Mouse (Mus musculus): Measurements from ENCODE around the gene G6pc2.

DNA sequence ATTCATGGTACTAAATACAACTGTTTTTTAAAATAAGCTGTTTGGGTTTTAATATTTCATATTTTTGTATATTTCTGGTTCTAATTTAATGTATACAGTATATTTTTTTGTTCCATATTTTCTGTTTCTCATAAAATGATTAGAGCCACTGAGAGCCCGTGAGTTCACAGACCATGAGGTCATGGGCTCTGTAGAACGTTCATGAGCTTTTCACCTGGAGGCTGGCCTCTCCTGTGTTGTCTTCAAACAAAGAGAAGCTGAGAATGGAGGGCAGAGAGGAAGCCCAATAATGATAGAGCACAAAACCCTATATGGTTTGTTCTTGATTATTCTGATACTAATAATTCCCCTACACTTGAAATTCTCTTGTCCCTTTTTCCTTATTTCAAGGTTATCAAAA is 13.9 kb downstream of the G6pc2 start:
- TF ChIP-seq CTCF (conservative IDR thresholded peaks at IDR 0.05; ENCODE audit: insufficient read depth, insufficient read length, low read depth, low read length) (no peak), POLR2A (IDR thresholded peaks at IDR 0.05; ENCODE audit: low read depth, low read length) (no peak)
